Mouse (Mus musculus): ENCODE data around the gene Cd302.

DNA sequence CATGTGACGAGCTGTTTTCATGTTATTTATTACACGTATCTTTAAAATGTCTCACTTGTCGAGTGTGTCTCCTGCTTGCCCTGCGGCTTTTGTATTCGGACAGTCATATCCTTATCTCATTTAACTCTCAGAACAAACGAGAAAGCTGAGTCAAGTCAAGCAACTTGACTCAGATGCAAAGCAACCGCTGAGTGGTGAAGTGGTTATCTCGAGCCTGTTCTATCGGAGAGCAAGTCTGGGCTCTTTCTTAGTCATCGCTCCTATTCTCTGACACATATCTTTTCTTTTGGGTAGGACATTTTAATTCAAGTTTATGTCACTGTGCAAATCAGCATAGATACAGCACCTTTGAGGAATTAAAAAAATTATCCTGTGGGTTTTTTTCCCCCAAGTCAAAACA, 44.4 kb upstream of the Cd302 start:
- TF ChIP-seq CTCF (IDR thresholded peaks at IDR 0.05; ENCODE audit: low read depth) (no peak), EP300 (IDR thresholded peaks at IDR 0.05; ENCODE audit: low read depth) (no peak)

Measured in liver, postnatal 0 days (tissue).